Mouse (Mus musculus): ENCODE results near the gene Mycbp2. TPM values are rescaled to one million over a fixed set of nuclear protein-coding genes. Genes with fewer than 3 reads are reported as not detected.

Gene Mycbp2
- 10 to 100 TPM; 56.1 to 62.3 TPM for total RNA-seq (2023)

DNA sequence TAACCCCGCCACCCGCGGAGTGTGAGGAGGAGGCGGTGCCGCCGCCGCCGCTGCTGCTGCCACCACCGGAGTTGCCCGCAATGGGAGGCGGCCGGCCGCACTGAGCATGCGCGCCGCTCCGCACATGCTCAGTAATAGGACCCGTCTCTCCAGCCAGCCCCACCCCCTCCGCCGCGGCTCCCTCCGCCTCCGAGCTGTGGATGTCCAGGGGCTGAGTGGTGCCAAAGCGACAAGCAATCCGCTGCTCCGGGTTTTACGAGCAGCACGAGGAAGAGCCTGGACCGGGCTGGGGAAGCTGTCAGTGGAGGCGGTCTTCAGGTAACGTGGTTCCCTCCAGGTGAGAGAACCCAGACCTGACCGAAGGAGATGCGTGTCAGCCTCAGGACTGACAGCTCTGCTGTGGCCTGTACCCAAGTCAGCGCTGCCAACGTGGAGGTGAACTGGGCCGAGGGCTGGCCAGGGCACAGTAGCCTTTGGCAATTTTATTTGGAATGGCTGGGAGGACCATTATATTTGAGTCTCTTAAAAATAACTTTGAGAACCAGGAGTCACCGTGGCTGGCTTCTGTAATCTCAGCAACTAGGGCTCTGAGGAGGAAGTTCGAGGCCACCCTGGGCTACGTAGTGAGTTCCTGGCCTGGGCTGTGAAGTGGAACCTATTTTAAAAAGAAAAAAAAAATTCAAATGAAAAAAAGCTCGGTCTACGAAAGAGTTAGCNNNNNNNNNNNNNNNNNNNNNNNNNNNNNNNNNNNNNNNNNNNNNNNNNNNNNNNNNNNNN lies at the start of gene Mycbp2:
Gene Mycbp2, minus strand, starts transcription at position 86 of the 777 bp plus-strand sequence.

DNA sequence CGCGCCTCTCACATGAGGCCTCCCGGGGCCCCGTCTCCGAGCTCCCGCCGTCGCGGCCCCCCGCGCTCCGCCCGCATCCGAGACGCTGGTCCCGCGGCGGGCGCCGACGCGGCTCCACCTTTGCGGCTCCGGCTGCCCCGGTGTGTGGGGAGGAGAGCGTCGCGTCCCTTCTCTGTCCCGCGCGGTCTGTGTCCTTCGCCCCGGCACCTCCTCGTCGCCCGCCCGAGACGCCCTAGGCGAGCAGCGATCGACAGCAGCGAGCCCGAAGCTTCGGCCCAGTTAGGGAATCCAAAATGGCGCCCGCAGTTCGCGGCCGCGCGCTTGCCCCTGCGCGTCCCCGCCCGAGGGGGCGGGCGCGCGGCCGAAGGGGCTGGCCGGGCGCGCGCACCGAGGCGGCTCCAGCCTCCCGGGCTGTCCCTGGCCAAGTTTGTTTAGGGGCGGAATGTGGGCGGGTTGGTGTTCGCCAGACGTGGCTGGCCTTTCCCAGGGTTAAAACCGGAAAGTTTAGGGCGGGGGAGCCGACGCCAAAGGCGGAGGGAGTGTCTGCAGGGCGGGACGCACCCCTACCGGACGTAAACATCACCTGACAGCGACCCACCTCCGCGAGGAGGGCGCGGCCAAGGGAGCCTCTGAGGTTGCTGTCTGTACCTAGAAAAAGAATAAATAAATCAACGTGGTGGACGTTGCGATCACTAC lies 247.2 kb downstream of the Mycbp2 start, which contains the start of gene Fbxl3:
Gene Fbxl3, minus strand, starts transcription at position 329 of the 696 bp plus-strand sequence.

DNA sequence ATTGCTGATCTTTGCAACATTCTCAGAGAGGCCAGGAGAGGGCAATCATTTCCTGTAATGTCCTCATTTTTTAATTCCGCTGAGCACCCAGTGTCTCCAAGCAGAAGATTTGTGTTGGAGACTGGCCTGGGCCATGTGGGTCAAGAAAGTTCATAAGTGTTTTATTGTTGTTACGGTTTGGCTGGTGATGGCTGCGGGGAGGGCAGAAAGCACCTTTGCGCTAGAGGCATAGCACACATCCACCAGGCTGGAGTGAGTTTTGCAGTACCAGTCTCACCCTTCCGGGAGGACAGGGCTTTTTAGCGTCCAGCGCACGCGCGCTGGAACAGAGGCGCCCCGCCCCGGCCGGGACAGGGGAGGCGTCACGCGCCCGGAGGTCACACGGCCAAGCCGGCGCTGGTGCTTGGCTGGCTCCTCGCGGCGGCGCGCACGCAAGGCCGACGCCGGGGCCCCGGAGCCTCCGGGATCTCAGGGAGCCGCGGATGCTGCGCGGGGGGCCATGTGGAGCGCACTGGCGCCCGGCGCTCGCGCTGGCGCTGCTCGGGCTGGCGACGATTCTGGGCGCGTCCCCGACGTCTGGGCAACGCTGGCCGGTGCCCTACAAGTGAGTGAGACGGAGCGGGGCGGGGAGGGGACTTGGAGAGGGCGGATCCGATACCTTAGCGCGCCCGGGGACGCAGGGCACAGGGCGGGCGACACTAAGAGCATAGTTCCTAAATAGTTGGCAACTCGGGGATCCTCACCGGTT lies 276.6 kb downstream of the Mycbp2 start, which contains the start of gene Cln5:
Gene Cln5, plus strand, starts transcription at position 353 of the 748 bp plus-strand sequence.

Other genes with a start within 250 kb of the Mycbp2 start
- 100 to 1,000 TPM; 113 to 127 TPM for gene Fbxl3, start 247.2 kb downstream of the Mycbp2 start, total RNA-seq (2023)
- gene Scel, start 166.5 kb upstream of the Mycbp2 start, total RNA-seq (2023): under 1 TPM in 1 of 2 experiments, not detected in 1; 0.22 TPM

Measured in neutrophil, adult 59 days (primary cell).